Mouse (Mus musculus): ENCODE data around the gene Nos1ap.

The Nos1ap gene

DNA sequence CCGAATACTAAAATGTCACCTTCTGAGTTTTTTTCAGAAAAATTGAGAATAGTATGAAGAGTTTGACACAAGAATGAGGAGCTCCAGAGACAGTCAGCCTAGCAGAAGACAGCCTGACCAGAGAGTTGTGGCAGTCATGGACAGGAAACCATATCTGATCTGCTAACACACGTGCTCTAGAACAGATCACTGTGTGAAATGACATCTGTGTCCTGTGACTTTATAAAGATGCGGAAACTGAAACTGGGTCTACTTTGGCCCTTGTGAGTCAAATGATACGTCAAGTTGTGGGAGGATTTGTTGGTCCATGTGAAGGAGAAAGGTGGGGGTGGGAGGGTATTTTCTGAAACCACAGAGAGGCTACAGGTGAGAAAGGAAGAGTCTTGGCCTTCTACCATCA lies 319.0 kb downstream of the Nos1ap start:
- TF ChIP-seq GATA4 (IDR thresholded peaks at IDR 0.05; ENCODE audit: insufficient replicate concordance, low read length): no peak

DNA sequence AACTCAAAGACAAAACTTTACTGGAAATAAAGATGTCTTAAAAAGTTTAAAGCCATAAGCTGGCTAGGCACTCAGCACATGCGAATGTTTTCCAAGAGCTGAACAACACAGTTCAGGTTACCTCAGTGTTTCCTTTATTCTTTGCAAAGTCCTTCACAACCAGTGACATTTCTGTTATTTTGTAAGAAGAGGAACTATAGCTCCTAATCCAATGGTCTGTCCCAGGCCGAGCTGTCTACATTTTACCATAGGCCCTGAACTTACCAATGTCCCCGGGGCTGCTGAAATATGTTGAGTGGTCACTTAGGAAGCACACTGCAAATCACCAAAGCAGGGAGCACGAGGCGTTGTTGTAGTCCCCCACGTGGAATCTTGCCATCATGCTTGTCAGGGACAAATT lies 319.4 kb downstream of the Nos1ap start:
- TF ChIP-seq GATA4 (IDR thresholded peaks at IDR 0.05; ENCODE audit: insufficient replicate concordance, low read length): no peak

DNA sequence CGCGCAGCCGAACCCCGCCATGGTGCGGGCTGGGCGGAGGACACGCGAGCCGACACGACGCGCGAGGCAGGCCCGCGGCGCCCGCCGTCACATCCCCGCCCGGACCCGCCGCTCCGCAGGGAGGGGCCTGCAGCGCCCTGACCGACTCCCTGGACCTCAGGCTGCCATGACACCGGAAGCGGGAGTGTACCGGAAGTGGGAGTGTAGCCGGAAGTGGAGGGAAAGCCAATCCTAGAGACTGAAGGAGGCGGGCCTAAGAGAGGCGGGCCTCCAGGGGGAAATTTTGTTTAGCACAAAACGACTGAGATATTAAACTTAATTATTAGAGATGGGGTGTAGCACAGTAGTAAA lies 334.1 kb downstream of the Nos1ap start:
- no peak for TF ChIP-seq GATA4 (IDR thresholded peaks at IDR 0.05; ENCODE audit: insufficient replicate concordance, low read length)

DNA sequence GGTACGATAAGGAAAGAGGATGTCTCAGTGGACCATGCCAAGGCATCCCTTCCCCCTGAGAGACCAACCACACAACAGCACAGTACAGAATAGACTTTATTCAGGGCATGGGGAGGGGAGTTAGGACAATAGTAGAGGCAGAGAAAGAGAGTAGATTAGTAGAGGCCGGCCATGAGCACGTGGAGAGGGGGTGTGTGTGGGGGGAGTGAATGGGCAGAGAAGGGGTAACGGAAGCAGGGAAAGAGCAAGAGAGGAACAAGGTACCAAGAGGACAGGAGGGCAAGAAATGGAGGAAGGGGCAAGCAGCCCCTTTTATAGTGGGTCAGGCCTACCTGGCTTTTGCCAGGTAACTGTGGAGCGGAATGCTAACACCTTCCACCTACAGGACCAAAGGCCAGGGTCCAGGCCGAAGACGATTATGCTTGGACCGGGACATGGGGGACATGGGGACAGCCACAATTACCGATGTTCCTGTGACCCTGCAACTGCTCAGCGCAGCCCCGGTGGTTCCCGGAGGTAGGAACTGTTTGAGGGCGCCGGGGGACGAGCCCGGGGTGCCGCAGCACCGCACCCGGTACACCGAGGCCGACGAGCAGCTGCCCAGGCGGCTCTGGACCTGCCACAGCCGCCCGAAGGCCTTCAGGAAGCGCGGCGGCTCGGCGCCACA lies 334.6 kb downstream of the Nos1ap start:
- no peak for TF ChIP-seq GATA4 (IDR thresholded peaks at IDR 0.05; ENCODE audit: insufficient replicate concordance, low read length)
